16 mouse cellular contexts compared by ENCODE assay signal in genomic region chr16:82920533-82920932, GRCm38 (mm10).
"Had no signal": no experiment of that assay in that cellular context is flagged by ENCODE, and none has a peak within 500 bp of the region (broad histone marks: within the 10 kb centered on the region; RNA-seq: fewer than 3 reads in every experiment).

No protein-coding gene starts in this region.

- H3K9me3 ChIP-seq: limb, embryonic 10.5 days; liver, embryonic 12.5 days; lung, embryonic 15.5 days; midbrain, embryonic 13.5 days; neural tube, embryonic 15.5 days had no signal

- H3K36me3 ChIP-seq: limb, embryonic 10.5 days; liver, embryonic 12.5 days; lung, embryonic 15.5 days; midbrain, embryonic 13.5 days; neural tube, embryonic 15.5 days had no signal

- H3K4me2 ChIP-seq: liver, embryonic 12.5 days; lung, embryonic 15.5 days; midbrain, embryonic 13.5 days; neural tube, embryonic 15.5 days had no signal

- H3K27me3 ChIP-seq: liver, embryonic 12.5 days; lung, embryonic 15.5 days; midbrain, embryonic 13.5 days; neural tube, embryonic 15.5 days had no signal

- ATAC-seq: liver, embryonic 12.5 days; midbrain, embryonic 13.5 days had no signal

- H3K4me3 ChIP-seq: limb, embryonic 10.5 days; liver, embryonic 12.5 days; lung, embryonic 15.5 days; midbrain, embryonic 13.5 days; myocyte; neural tube, embryonic 15.5 days had no signal

- H3K4me1 ChIP-seq: limb, embryonic 10.5 days; liver, embryonic 12.5 days; lung, embryonic 15.5 days; midbrain, embryonic 13.5 days; neural tube, embryonic 15.5 days had no signal

- DNase-seq: kidney, adult 8-10 months; kidney, postnatal 36 days; layer of hippocampus, adult 9-11 months; layer of hippocampus, postnatal 36 days; lung, postnatal 14 days; right cerebral cortex, adult 18-20 months; right cerebral cortex, postnatal 25 days; thymus, postnatal 36 days had no signal

- H3K9ac ChIP-seq: liver, embryonic 12.5 days; lung, embryonic 15.5 days; midbrain, embryonic 13.5 days; neural tube, embryonic 15.5 days had no signal

- H3K27ac ChIP-seq: kidney, postnatal 0 days; limb, embryonic 10.5 days; liver, embryonic 12.5 days; lung, embryonic 15.5 days; macrophage; midbrain, embryonic 13.5 days; neural tube, embryonic 15.5 days had no signal
